Mouse (Mus musculus): ENCODE measurements at regions not wholly inside any gene's neighbourhood (a gene's known extent, or its start where the extent isn't known, plus 50 kb on each side); places are given as distances from the start of the nearest gene placed in this dataset.

GRCm38 (mm10) chr14:25370306-25371020, 88.5 kb upstream of the Zmiz1 start:
- ATAC-seq (ENCODE audit: low read depth), result no peak
- H3K4me1 ChIP-seq (replicated peaks; ENCODE audit: control insufficient read depth, insufficient read depth, low read length), result peaks cover 9% of the 10 kb centered on the region
- no peaks in the 10 kb centered on the region for H3K9me3 ChIP-seq (ENCODE audit: control insufficient read depth, low read length)
- H3K9ac ChIP-seq (ENCODE audit: low read length), result no peak overlapping the region
- H3K27ac ChIP-seq (ENCODE audit: low read length), result 0 out of 2 replicates have a peak overlapping the region, but pooled peaks have one; percentile 5
- H3K4me3 ChIP-seq (ENCODE audit: low read length), result no peak overlapping the region
- 91% methylated on average over 6 of the region's 6 CpGs for WGBS
- no peaks in the 10 kb centered on the region for H3K27me3 ChIP-seq (ENCODE audit: control insufficient read depth, insufficient read depth, low read depth, low read length)
- no peaks in the 10 kb centered on the region for H3K36me3 ChIP-seq (ENCODE audit: control insufficient read depth, insufficient read depth, low read length)
- no peak overlapping the region for H3K4me2 ChIP-seq (ENCODE audit: low read depth, low read length)

- 41% methylated on average over 5 of the region's 5 CpGs for WGBS
- Histone ChIP-seq H3K9ac (ENCODE audit: low read length) (no peak overlapping the region), H3K9me3 (ENCODE audit: control insufficient read depth, low read length) (no peaks in the 10 kb centered on the region), H3K4me3 (ENCODE audit: low read length) (no peak overlapping the region), H3K27me3 (ENCODE audit: control insufficient read depth, insufficient read depth, low read depth, low read length) (no peaks in the 10 kb centered on the region), H3K27ac (ENCODE audit: low read length) (0 out of 2 replicates have a peak overlapping the region, but pooled peaks have one; percentile 5), H3K36me3 (ENCODE audit: control insufficient read depth, insufficient read depth, low read length) (no peaks in the 10 kb centered on the region), H3K4me1 (replicated peaks; ENCODE audit: control insufficient read depth, insufficient read depth, low read length) (peaks cover 6% of the 10 kb centered on the region), H3K4me2 (ENCODE audit: low read depth, low read length) (no peak overlapping the region)
- ATAC-seq (ENCODE audit: low read depth), result no peak
Measured at GRCm38 (mm10) chr14:25371021-25371400, 88.0 kb upstream of the Zmiz1 start.

- Histone ChIP-seq H3K36me3 (ENCODE audit: control insufficient read depth, insufficient read depth, low read length) (no peaks in the 10 kb centered on the region), H3K27ac (ENCODE audit: low read length) (no peak overlapping the region), H3K4me1 (replicated peaks; ENCODE audit: control insufficient read depth, insufficient read depth, low read length) (peaks cover 4% of the 10 kb centered on the region), H3K9me3 (ENCODE audit: control insufficient read depth, low read length) (no peaks in the 10 kb centered on the region), H3K4me3 (ENCODE audit: low read length) (no peak overlapping the region), H3K9ac (ENCODE audit: low read length) (0 out of 2 replicates have a peak overlapping the region, but pooled peaks have one; percentile 14), H3K27me3 (ENCODE audit: control insufficient read depth, insufficient read depth, low read depth, low read length) (no peaks in the 10 kb centered on the region), H3K4me2 (ENCODE audit: low read depth, low read length) (no peak overlapping the region)
- 48% methylated on average over 4 of the region's 4 CpGs for WGBS
- peak; percentile 69 for ATAC-seq (ENCODE audit: low read depth)
Measured at GRCm38 (mm10) chr14:25371661-25372060, 87.3 kb upstream of the Zmiz1 start.

GRCm38 (mm10) chr14:25372581-25372980, 86.4 kb upstream of the Zmiz1 start:
- no peak overlapping the region for H3K4me3 ChIP-seq (ENCODE audit: low read length)
- H3K9me3 ChIP-seq (ENCODE audit: control insufficient read depth, low read length), result no peaks in the 10 kb centered on the region
- H3K27me3 ChIP-seq (ENCODE audit: control insufficient read depth, insufficient read depth, low read depth, low read length), result no peaks in the 10 kb centered on the region
- peaks cover 8% of the 10 kb centered on the region for H3K4me1 ChIP-seq (replicated peaks; ENCODE audit: control insufficient read depth, insufficient read depth, low read length)
- no peaks in the 10 kb centered on the region for H3K36me3 ChIP-seq (ENCODE audit: control insufficient read depth, insufficient read depth, low read length)
- H3K4me2 ChIP-seq (ENCODE audit: low read depth, low read length), result no peak overlapping the region
- H3K9ac ChIP-seq (ENCODE audit: low read length), result no peak overlapping the region
- ATAC-seq (ENCODE audit: low read depth), result no peak
- WGBS, result 42% methylated on average over 4 of the region's 4 CpGs
- H3K27ac ChIP-seq (ENCODE audit: low read length), result no peak overlapping the region

DNA sequence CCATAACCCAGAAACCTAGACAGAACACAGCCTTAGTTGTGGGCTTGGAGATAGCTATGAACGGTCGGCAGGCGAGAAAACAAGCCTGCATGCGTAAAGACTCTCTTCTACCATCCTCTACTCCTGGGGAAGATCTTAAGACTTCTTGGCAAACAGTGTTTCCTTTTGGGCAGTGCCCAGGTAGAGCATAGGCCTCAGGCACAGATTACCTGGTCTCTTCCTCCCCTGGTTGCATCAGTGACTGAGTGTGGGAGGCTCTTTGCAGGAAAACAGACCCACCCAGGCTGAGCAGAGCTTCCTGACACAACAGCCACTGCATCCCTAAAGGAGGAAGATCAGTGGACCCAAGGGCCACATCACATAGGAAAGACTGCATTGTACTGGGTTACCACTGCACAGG, 85.8 kb upstream of the Zmiz1 start:
- no peak for ATAC-seq (ENCODE audit: low read depth)

GRCm38 (mm10) chr14:25375001-25375400, 84.0 kb upstream of the Zmiz1 start:
- no peak overlapping the region for H3K4me3 ChIP-seq (ENCODE audit: low read length)
- H3K27me3 ChIP-seq (ENCODE audit: control insufficient read depth, insufficient read depth, low read depth, low read length), result no peaks in the 10 kb centered on the region
- H3K27ac ChIP-seq (ENCODE audit: low read length), result no peak overlapping the region
- 77% methylated on average over 7 of the region's 7 CpGs for WGBS
- no peak overlapping the region for H3K4me2 ChIP-seq (ENCODE audit: low read depth, low read length)
- peaks cover 18% of the 10 kb centered on the region for H3K4me1 ChIP-seq (replicated peaks; ENCODE audit: control insufficient read depth, insufficient read depth, low read length)
- H3K9me3 ChIP-seq (ENCODE audit: control insufficient read depth, low read length), result no peaks in the 10 kb centered on the region
- H3K9ac ChIP-seq (ENCODE audit: low read length), result no peak overlapping the region
- H3K36me3 ChIP-seq (ENCODE audit: control insufficient read depth, insufficient read depth, low read length), result no peaks in the 10 kb centered on the region
- no peak for ATAC-seq (ENCODE audit: low read depth)

More for the DNA sequence above, 85.8 kb upstream of the Zmiz1 start:
- H3K4me3 ChIP-seq (ENCODE audit: low read length), result no peak overlapping the region
- 90% methylated on average over 4 of the region's 4 CpGs for WGBS
- no peaks in the 10 kb centered on the region for H3K36me3 ChIP-seq (ENCODE audit: control insufficient read depth, insufficient read depth, low read length)
- H3K27me3 ChIP-seq (ENCODE audit: control insufficient read depth, insufficient read depth, low read depth, low read length), result no peaks in the 10 kb centered on the region
- no peak overlapping the region for H3K4me2 ChIP-seq (ENCODE audit: low read depth, low read length)
- H3K9ac ChIP-seq (ENCODE audit: low read length), result no peak overlapping the region
- H3K27ac ChIP-seq (ENCODE audit: low read length), result no peak overlapping the region
- peaks cover 8% of the 10 kb centered on the region for H3K4me1 ChIP-seq (replicated peaks; ENCODE audit: control insufficient read depth, insufficient read depth, low read length)
- no peaks in the 10 kb centered on the region for H3K9me3 ChIP-seq (ENCODE audit: control insufficient read depth, low read length)

DNA sequence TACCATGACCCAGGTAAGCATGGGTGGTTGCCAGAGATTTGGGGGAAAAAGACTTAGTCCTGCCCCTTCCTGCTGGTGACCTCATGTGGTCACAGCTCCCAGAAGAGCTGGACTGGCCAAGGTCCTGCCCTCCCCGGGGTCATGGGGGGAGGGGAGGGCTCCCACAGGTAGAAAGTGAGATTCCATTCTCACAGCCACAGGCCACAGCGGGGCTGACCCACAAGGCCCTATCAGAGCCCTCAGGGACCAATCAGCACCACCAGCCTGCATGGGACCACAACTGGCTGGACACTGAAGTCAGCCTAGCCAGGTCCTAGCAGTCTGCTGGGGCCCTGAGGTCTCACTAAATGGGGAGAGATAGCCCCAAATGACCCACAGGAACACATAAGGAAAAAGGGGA, 81.9 kb upstream of the Zmiz1 start:
- peak overlapping the region; percentile 1; the same call in 1 of the 2 replicates for H3K4me2 ChIP-seq (ENCODE audit: low read depth, low read length)
- WGBS, result 39% methylated on average over 2 of the region's 2 CpGs
- peak overlapping the region; percentile 99 for H3K27ac ChIP-seq (ENCODE audit: low read length)
- no peaks in the 10 kb centered on the region for H3K27me3 ChIP-seq (ENCODE audit: control insufficient read depth, insufficient read depth, low read depth, low read length)
- H3K9me3 ChIP-seq (ENCODE audit: control insufficient read depth, low read length), result no peaks in the 10 kb centered on the region
- peaks cover 14% of the 10 kb centered on the region for H3K4me1 ChIP-seq (replicated peaks; ENCODE audit: control insufficient read depth, insufficient read depth, low read length)
- H3K4me3 ChIP-seq (ENCODE audit: low read length), result no peak overlapping the region
- H3K36me3 ChIP-seq (ENCODE audit: control insufficient read depth, insufficient read depth, low read length), result no peaks in the 10 kb centered on the region
- ATAC-seq (ENCODE audit: low read depth), result no peak
- peak overlapping the region; percentile 81 for H3K9ac ChIP-seq (ENCODE audit: low read length)

- H3K27me3 ChIP-seq (ENCODE audit: control insufficient read depth, insufficient read depth, low read depth, low read length), result no peaks in the 10 kb centered on the region
- H3K4me2 ChIP-seq (ENCODE audit: low read depth, low read length), result peak overlapping the region; percentile 66
- peak overlapping the region; percentile 99 for H3K27ac ChIP-seq (ENCODE audit: low read length)
- peak overlapping the region; percentile 55 for H3K4me3 ChIP-seq (ENCODE audit: low read length)
- H3K9ac ChIP-seq (ENCODE audit: low read length), result peak overlapping the region; percentile 81
- peak; percentile 79 for ATAC-seq (ENCODE audit: low read depth)
- 3% methylated on average over 8 of the region's 8 CpGs for WGBS
- H3K36me3 ChIP-seq (ENCODE audit: control insufficient read depth, insufficient read depth, low read length), result no peaks in the 10 kb centered on the region
- peaks cover 14% of the 10 kb centered on the region for H3K4me1 ChIP-seq (replicated peaks; ENCODE audit: control insufficient read depth, insufficient read depth, low read length)
- H3K9me3 ChIP-seq (ENCODE audit: control insufficient read depth, low read length), result no peaks in the 10 kb centered on the region
Measured at GRCm38 (mm10) chr14:25377554-25377899, 81.5 kb upstream of the Zmiz1 start.

GRCm38 (mm10) chr14:25377900-25378716, 80.9 kb upstream of the Zmiz1 start:
- H3K4me2 ChIP-seq (ENCODE audit: low read depth, low read length), result peak overlapping the region; percentile 66
- H3K36me3 ChIP-seq (ENCODE audit: control insufficient read depth, insufficient read depth, low read length), result no peaks in the 10 kb centered on the region
- H3K9me3 ChIP-seq (ENCODE audit: control insufficient read depth, low read length), result no peaks in the 10 kb centered on the region
- H3K27ac ChIP-seq (ENCODE audit: low read length), result peak overlapping the region; percentile 99
- no peaks in the 10 kb centered on the region for H3K27me3 ChIP-seq (ENCODE audit: control insufficient read depth, insufficient read depth, low read depth, low read length)
- peak overlapping the region; percentile 55 for H3K4me3 ChIP-seq (ENCODE audit: low read length)
- under 1% methylated on average over 48 of the region's 54 CpGs for WGBS
- peak; percentile 95 for ATAC-seq (ENCODE audit: low read depth)
- H3K9ac ChIP-seq (ENCODE audit: low read length), result peak overlapping the region; percentile 81
- peaks cover 14% of the 10 kb centered on the region for H3K4me1 ChIP-seq (replicated peaks; ENCODE audit: control insufficient read depth, insufficient read depth, low read length)
